Mouse (Mus musculus): ENCODE measurements around the gene Usp31.

GRCm38 (mm10) chr7:121705051-121705450 lies 2.0 kb downstream of the Usp31 start:
- TF ChIP-seq CTCF (conservative IDR thresholded peaks at IDR 0.05; ENCODE audit: low read length) (no peak), NANOG (IDR thresholded peaks at IDR 0.05; ENCODE audit: borderline replicate concordance, low read length) (no peak), POU5F1 (IDR thresholded peaks at IDR 0.05; ENCODE audit: borderline replicate concordance, low read length) (no peak)

Measured in E14TG2a.4 (cell line).